Mouse (Mus musculus) heart, postnatal 4 days (tissue): ENCODE results near the gene Mgat4a. TPM values are rescaled to one million over a fixed set of nuclear protein-coding genes. Genes with fewer than 3 reads are reported as not detected.

Experiments
- DNase-seq: peaks from one replicate; pipeline ENCODE4 v3.0.0; 2021
- total RNA-seq, 2 experiments: library from RNA; stranded (reverse); gene quantifications; 2 replicates each; pipeline ENCODE4 v1.2.3; 2021

Gene Mgat4a
- total RNA-seq, 2 experiments from 2014 or later, result 15.1 to 15.5 TPM

- DNase-seq, result no peak
Observed at GRCm38 (mm10) chr1:37457546-37457945, 83.3 kb downstream of the Mgat4a start.

GRCm38 (mm10) chr1:37451270-37451669, 89.5 kb downstream of the Mgat4a start:
- DNase-seq, result no peak

GRCm38 (mm10) chr1:37448361-37449095, 92.3 kb downstream of the Mgat4a start:
- peak; percentile 76 for DNase-seq

DNA sequence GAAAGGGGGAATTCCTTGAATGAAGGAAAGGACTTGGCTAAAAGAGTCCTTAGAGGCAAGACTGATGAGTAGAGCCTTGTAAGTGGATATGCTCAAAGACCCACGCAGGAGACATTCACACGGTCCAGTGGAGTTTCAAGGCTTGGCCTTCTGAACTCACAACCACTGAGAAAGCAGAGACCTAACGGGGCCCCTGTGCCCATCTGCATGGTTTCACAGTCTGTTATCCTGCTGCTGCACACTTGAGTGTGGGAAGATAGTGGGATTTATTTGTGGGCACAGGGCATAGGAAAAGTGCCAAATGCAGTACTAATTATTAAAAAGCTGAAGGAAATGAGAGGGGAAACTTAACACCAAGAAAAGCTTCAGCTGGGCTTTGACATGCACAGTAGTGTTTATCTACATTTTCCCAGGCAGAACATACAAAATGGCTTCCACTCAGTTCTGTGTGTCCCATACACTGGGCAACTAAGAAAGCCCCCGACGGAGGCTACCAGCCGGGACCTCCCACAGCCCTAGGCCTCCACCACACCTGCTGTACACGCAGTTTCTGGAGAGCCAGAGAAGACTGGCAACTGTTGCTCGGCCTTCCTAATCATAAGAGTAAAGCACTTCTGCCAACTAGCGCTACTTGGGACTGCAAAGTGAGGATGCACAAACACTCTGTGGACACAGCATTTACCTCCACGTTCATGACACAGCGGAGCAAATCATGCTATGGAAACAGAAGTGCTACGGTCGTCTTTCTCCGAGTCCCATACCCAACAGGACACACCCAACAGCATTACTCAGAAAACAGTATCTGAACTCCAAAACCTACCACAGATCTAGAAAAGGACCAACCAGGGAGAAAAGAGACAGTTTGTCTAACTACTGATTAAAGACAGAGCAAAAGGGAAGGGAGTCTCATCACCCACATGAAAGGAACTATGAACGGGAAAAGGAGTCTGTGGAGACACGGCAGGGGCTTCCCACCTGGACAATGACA, 97.7 kb downstream of the Mgat4a start:
- DNase-seq, result no peak

DNA sequence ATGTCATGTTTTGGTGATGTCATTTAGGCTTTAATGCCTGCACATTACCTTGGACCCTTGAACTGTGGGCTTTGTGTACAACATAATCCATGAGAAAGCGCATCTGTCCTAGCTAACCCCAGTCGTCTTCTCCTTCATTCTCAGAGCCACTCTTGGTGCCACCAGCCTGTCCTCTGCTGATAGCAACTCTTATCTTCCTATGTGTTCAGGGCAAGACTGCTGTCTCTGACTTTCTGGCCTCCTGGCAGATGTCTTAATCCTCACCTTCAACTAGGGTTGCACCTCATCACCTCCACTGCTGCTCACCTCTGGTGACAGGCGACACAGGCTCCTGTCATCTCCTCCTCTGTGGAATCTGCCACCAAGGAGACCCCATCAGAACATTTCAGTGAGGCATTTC, 104.4 kb downstream of the Mgat4a start:
- no peak for DNase-seq

DNA sequence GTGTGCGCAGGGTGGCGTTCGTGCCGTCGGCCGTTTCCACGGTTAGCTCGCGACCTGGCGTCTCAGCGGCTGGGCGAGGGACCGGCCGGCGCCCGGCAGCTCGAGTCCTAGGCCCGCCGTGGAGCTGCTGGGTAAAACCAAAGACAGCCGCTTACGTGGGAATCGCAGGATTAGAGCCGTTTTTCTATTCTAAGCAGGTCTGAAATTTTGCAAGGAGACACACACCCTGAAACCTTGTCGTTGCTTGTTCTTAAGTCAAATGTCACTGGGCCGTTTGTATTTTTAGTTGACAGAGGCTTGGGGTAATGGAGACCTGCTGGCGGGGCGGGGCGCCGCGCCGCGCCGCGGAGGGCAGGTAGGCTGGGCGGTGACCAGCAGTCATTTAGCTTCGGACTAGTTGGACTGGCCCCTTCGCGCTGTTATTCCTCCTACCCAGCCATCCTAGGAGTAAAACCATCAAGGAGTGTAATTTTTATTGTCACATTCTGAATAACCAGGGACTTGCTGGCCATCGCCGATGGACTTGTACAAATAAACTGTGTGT, 110.4 kb downstream of the Mgat4a start:
- DNase-seq, result peak; percentile 21

DNA sequence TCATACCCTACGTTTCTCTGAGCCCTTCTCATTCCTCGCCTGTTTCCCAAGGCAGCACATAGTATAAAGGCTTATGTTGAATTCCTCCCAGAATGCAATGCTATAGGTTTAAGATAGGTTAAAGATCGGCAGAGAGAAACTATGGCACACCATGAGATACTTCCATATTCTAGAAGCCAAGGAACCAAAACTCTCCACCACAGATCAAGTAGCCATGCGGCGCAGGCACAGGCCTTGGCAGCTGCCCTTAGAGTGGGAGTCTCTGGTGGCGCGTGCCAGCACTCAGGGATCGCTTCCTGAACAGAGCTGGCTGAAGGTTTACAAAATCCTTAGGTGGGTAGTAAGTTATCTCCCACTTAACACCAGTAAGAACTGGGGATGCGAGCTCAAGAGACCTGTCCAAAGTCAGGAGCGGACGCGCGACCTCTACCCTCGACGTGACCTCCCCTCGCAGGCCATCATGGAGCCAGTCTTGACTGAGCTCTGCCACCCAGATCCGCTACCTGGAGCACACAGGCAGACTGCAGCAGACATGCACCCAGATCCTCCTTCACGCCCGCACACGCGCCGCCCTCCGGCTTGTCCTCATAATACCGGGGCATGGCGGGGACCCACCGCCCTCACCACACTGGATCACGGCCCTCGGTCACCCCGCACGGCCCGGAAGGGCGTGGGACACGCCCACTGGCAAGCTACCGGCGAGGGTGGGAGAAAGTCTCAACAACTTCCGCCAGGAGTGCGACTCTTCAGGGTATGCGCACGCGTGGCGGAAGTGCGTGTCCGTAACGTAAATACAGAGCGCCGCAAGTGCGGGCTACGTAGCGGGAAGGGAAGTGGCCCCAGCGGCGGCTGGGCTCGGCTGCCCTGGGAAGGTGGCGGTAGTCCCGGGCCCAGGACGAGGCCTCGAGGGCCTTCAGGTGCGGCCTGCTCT, 111.2 kb downstream of the Mgat4a start, which contains the start of the genes Coa5 and Unc50:
Gene Coa5, minus strand, starts transcription at position 738 of the 931 bp plus-strand sequence.
Gene Unc50, plus strand, starts transcription at position 774 of the 931 bp plus-strand sequence.
- DNase-seq, result peak; percentile 95

DNA sequence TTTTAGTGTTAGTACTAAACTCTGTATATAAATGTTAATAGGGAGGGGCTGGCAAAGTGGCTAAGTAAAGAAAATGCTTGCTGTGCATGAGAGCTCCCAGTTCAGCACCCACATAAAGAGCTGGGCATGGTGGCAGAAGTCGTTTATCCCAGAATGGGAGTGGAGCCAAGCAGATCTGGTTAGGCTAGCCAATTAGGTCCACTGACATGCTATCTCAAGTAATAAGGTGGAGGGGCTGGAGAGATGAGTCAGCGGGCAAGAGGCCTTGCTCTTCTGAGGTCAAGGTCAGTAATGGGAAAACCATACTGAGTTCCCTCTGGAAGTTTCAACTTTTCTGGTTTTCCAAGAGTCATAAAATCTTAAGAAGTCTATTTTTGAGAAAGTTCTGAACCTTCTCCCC, 111.9 kb downstream of the Mgat4a start:
- DNase-seq, result peak; percentile 25

GRCm38 (mm10) chr1:37427144-37427875, 113.5 kb downstream of the Mgat4a start:
- no peak for DNase-seq

- peak; percentile 84 for DNase-seq
Observed at GRCm38 (mm10) chr1:37419420-37419819, 121.4 kb downstream of the Mgat4a start.

- no peak for DNase-seq
Observed at GRCm38 (mm10) chr1:37415394-37415793, 125.4 kb downstream of the Mgat4a start.

GRCm38 (mm10) chr1:37409647-37410046, 131.2 kb downstream of the Mgat4a start:
- DNase-seq, result no peak

DNA sequence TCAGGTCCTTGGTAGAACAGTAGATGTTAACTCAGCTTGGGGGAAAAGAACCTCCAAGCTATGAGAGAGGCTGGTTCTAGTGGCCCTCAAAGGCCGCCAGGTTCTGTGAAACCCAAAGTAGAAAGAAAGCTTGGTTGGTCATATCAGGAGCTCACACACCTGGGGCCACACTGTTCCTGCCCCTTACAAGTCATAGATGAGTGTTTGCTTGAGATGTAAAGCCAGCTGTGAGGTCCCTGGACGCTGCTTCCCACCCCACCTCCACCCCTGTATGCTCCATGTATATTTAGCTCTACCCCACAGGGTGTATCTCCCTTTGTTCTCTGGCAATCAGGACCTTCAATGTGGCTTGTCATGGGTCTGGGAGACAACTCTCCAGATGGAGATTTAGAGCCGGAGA, 132.1 kb downstream of the Mgat4a start:
- DNase-seq, result no peak

GRCm38 (mm10) chr1:37408059-37408458, 132.8 kb downstream of the Mgat4a start:
- DNase-seq, result no peak

DNA sequence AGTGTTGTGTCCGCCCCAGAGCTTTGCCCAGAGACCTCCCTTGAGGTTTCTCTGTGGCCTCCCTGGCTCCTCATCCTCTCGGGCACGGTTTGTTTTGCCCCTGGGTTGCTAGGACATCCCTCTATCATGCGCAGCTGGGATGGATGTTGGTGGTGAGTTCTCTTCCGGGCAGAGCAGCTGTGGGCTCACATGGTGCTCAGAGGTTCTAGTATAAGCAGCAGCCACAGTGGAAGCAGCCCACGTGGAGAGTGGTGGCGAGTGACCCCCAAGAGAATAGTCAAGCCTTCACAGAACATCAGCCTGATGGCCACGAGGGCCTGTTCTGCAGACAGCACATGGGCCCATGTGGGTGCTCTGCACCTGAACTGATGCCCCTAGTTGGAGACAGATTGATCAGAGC, 133.6 kb downstream of the Mgat4a start:
- no peak for DNase-seq

DNA sequence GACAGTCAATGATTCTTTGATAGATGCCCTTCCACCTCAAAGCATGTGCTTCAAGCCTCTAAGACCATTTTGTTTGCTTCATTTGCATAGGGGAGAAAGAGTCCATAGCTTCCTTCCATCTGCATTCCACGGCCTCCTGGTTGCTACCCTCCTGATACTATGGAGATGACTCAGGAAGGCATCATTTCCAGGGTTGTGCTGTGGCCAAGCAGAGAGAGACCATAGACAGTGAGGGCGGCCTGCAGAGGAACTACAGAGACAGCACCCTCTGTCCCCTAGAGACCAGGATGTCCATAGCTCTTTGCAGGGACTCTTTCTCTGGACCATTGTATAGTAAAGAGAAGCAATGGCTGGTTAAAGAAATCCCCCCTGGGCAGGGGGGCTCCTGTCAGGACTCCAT, 135.7 kb downstream of the Mgat4a start:
- DNase-seq, result no peak

DNA sequence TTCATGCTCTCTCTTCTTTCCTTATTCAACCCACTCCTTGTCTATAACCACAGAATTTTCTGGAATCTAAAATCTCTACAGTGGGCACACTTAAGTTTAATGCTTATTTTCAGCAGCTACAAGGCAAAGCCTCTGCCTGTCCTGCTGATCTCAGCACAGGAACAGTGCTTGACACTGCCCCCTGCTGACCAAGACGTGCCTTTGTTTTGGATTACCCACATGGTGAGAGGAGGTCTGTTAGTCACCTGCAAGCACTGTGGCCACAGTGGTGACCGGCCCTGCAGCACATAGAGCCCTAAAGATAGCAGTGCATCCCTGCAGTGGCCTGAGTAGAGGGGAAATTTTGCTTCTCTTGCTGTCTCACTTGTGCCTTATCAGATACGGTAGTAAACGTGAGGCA, 139.1 kb downstream of the Mgat4a start:
- peak; percentile 78 for DNase-seq

GRCm38 (mm10) chr1:37399734-37400133, 141.1 kb downstream of the Mgat4a start:
- DNase-seq, result no peak

- DNase-seq, result peak; percentile 27
Observed at GRCm38 (mm10) chr1:37398961-37399360, 141.9 kb downstream of the Mgat4a start.

DNA sequence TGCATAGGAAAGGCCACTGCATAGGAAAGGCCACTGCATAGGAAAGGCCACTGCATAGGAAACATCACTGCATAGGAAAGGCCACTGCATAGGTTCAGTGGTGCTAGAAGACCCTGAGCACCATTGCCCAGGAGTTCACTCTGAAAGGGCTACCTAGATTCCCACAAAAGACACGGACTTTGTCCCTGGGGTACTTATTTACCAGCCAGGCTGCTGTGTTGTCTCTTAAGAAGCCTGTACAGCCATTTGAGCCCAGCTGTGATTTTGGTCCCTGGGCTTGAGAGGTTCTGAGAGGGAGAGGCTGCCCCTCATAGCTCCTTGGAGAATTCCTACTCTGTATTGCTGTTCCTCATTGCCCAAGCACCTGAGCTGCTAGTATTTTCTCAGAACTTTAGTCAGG, 144.3 kb downstream of the Mgat4a start:
- no peak for DNase-seq

GRCm38 (mm10) chr1:37393174-37393573, 147.6 kb downstream of the Mgat4a start:
- no peak for DNase-seq
